Mouse (Mus musculus): ENCODE results near the gene Gm14632. TPM values are rescaled to one million over a fixed set of nuclear protein-coding genes. Genes with fewer than 3 reads are reported as not detected.

The Gm14632 gene
- polyA plus RNA-seq (2015; fragmentation: Nextera tagmentation; extraction: Ambion mirVana), result not detected in 2 replicates

DNA sequence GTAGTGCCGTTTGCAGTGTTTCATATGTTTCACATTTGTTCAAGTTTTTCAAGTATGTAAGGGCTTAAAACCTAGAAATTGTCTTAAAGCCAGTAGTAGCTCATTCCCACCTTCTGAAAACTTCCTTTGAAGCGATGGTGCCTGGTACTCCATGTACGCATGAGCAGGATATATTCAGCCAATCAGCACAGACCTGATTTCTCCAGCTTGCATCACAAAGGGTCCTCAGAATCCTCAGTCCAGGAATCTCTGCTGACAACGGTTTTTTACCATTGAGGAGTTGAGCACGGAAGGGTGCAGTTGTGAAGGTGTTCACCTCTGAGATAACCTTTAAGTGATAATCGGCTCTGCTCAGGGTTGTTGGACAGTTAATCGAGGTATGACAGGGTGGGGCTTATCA, at the start of gene Gm14632:
Gene Gm14632, plus strand, starts transcription at position 301 of the 400 bp plus-strand sequence.

Data from spleen, postnatal 0 days (tissue).